Mouse (Mus musculus): ENCODE data around the gene 2410004P03Rik. TPM values are rescaled to one million over a fixed set of nuclear protein-coding genes. Genes with fewer than 3 reads are reported as not detected.
"Not testable (repeated sequence)": the region's sequence is repeated elsewhere in the genome, so short reads cannot be mapped to it uniquely, and the experiment has no call there.

2410004P03Rik gene
- total RNA-seq, 2 experiments from 2014 or later: 0.18 to 0.25 TPM

GRCm38 (mm10) chr12:17032694-17033463 lies 21.4 kb upstream of the 2410004P03Rik start:
- intact Hi-C loops (cut with DNase I): loop anchor here (1.0 to 10.0 kb wide), 2 partner anchors 192 to 224 kb away; no protein-coding TSS in a partner anchor
- no peak for DNase-seq (ENCODE audit: low spot score)

GRCm38 (mm10) chr12:17024554-17025110 lies 13.1 kb upstream of the 2410004P03Rik start:
- intact Hi-C loops (cut with DNase I): no loop called here
- DNase-seq (ENCODE audit: low spot score): no peak

GRCm38 (mm10) chr12:17022145-17022544 lies 10.6 kb upstream of the 2410004P03Rik start:
- DNase-seq (ENCODE audit: low spot score): no peak
- intact Hi-C loops (cut with DNase I): no loop called here

- intact Hi-C loops (cut with DNase I); DNase-seq (ENCODE audit: low spot score): not testable (repeated sequence)
These were observed 9.6 kb upstream of the 2410004P03Rik start for GRCm38 (mm10) chr12:17021125-17021524.

- no peak for DNase-seq (ENCODE audit: low spot score)
- intact Hi-C loops (cut with DNase I): no loop called here
These were observed 6.9 kb upstream of the 2410004P03Rik start for GRCm38 (mm10) chr12:17018468-17018867.

- intact Hi-C loops (cut with DNase I): no loop called here
- DNase-seq (ENCODE audit: low spot score): no peak
These were observed 4.2 kb upstream of the 2410004P03Rik start for GRCm38 (mm10) chr12:17015711-17016110.

DNA sequence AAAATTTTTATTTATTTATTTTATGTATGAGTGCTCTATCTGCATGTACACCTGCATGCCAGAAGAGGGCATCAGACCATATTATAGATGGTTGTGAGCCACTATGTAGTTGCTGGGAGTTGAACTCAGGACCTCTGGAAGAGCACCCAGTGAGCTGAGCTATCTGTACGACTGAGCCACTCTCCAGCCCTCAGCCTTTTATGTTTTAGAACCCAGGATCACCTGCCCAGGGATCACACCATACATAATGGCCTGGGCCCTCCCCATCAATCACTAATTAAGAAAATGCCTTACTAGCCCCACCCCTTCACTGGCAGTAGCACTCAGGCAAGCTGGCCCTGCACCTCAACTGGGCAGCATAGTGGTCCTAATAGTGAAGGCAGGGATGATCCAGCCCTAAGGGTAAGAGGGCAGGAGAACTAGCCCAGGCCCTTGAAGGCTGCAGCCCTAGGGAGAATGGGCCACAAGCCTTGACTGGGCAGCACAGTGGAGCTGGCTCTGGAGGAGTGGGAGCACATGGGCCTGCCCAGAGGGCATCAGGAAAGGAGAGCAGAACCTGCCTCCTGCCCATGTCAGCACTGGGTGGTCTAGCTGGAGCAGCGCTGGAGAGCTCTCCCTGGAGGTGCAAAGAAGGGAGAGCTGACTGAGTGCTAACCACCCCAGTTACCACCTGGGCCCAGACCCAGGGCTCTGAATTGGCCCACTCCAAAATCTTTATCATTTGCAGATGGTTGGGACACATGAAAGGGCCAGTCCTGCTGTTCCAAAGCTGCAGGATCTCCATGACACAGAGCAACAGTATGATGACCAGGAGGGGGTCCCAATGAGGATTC lies 756 bp upstream of the 2410004P03Rik start:
- intact Hi-C loops (cut with DNase I): loop anchor here (5.0 kb wide), 1 partner anchor 295 kb away; no protein-coding TSS in a partner anchor

GRCm38 (mm10) chr12:17009466-17009865 lies 2.1 kb downstream of the 2410004P03Rik start:
- intact Hi-C loops (cut with DNase I): no loop called here

More for the DNA sequence above, 756 bp upstream of the 2410004P03Rik start:
- no peak for DNase-seq (ENCODE audit: low spot score)

GRCm38 (mm10) chr12:17001211-17001610 lies 10.3 kb downstream of the 2410004P03Rik start:
- DNase-seq (ENCODE audit: low spot score): no peak
- intact Hi-C loops (cut with DNase I): no loop called here

More at GRCm38 (mm10) chr12:17009466-17009865, 2.1 kb downstream of the 2410004P03Rik start:
- DNase-seq (ENCODE audit: low spot score): no peak

GRCm38 (mm10) chr12:17000628-17001027 lies 10.9 kb downstream of the 2410004P03Rik start:
- no peak for DNase-seq (ENCODE audit: low spot score)
- intact Hi-C loops (cut with DNase I): no loop called here

- DNase-seq (ENCODE audit: low spot score): peak; percentile 81
- intact Hi-C loops (cut with DNase I): no loop called here
These were observed 11.6 kb downstream of the 2410004P03Rik start, which contains the start of gene Pqlc3 for GRCm38 (mm10) chr12:16999739-17000497. Pqlc3 (minus strand) TSS chr12:17000408.

GRCm38 (mm10) chr12:16999146-16999545 lies 12.4 kb downstream of the 2410004P03Rik start:
- no peak for DNase-seq (ENCODE audit: low spot score)
- intact Hi-C loops (cut with DNase I): no loop called here

DNA sequence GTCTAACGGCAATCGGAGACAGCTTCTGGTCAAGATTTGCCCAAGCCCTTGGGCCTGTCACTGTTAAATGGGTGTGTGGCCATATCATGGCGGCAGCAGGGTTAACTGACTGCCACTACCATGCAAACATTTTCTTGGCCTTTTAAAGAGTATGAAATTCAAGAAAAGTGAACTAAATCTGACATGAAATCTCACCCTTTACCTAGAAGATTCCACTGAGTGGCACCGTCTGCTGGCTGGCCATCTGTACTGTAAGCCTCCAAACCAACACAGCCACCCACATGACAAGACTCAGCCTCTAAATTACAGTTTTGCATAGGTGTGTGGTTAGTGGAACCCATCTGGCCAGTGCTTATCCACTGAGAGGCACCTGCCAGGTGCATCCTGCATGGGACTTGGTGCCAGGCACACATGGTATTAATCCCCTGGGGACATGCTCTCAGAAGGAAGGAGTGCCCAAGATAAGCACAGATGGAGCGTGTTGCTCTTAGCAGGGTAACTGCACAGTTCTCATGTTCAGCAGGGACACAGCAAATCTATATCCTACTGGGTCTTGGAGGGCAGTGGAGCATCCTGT lies 14.6 kb downstream of the 2410004P03Rik start:
- intact Hi-C loops (cut with DNase I): no loop called here
- no peak for DNase-seq (ENCODE audit: low spot score)

- intact Hi-C loops (cut with DNase I): no loop called here
- DNase-seq (ENCODE audit: low spot score): no peak
These were observed 15.2 kb downstream of the 2410004P03Rik start for GRCm38 (mm10) chr12:16996281-16996680.

- intact Hi-C loops (cut with DNase I): no loop called here
- no peak for DNase-seq (ENCODE audit: low spot score)
These were observed 17.2 kb downstream of the 2410004P03Rik start for GRCm38 (mm10) chr12:16994291-16994690.

DNA sequence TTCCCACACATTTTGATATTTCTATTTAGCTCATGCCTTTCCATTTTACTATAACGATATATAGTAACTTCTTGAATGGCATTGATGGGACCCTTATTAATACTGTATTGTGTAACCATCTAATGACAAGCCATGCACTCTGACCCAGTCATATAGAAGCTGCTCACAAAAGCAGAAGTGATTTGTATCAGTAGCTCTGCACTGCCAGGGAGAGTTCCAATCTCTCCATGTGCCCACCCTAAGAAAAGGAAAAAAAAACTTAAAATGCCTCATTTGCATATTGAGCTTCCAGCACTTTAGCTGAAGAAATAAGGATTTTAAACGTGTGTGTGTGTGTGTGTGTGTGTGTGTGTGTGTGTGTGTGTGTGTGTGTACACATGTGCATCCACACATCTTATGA lies 19.2 kb downstream of the 2410004P03Rik start:
- intact Hi-C loops (cut with DNase I): no loop called here

GRCm38 (mm10) chr12:16991376-16991775 lies 20.2 kb downstream of the 2410004P03Rik start:
- no peak for DNase-seq (ENCODE audit: low spot score)
- intact Hi-C loops (cut with DNase I): no loop called here

More for the DNA sequence above, 19.2 kb downstream of the 2410004P03Rik start:
- no peak for DNase-seq (ENCODE audit: low spot score)

- DNase-seq (ENCODE audit: low spot score): no peak
- intact Hi-C loops (cut with DNase I): no loop called here
These were observed 25.7 kb downstream of the 2410004P03Rik start for GRCm38 (mm10) chr12:16985778-16986177.

DNA sequence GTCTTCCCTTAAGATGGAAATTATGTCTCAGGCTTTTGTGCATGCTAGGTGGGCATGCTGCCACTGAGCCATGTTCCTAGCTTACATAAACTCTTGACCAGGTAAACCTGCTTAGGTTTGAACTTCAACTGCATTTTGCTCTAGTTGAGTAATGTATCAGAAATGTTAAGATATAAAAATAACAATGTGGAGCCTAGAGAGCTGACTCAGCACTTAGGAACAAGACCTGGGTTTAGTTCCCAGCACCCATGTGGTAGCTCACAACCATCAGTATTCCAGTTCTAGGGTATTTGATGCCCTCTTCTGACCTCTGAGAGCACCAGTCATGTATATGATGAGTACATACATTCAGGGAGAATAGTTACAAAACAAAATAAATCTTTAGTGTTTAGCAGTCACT lies 34.4 kb downstream of the 2410004P03Rik start:
- DNase-seq (ENCODE audit: low spot score): no peak
- intact Hi-C loops (cut with DNase I): no loop called here

Data from heart, postnatal 25 days (tissue).